ENCODE assay signal across 8 mouse cellular contexts in the genomic region with DNA sequence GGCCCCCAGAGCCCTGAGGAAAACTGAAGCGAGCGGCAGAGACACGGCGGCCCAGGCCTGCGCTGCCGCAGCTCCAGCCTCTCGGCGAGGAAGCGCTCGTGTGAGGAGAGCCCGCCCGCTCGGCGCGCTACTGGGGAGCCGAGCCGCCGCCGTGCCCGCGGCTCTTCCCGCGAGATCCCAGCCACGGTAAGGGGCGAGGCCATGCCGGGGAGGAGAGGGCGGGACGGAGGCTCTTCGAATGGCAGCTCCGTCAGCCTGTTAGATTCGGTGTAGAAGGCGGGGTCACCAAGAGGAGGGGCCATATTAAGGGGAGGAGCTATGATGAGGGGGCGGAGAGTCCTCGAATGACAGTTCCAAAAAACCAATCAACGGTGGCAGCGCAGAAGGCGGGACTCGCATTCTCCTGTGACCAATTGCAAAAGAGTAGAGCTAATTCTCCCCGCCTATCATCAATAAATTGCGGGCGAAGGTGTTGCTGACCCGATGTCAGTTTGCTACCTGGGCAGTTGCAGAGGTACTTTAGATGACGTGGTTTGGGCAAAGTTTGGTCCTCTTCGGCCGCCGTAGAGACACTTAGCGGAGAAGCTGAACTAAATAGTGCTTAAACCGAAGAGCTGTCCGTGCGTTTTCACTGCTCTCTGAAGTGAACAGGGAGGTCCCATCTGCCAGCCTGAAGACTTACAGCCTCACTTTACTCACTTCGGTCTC. TPM values are rescaled to one million over a fixed set of nuclear protein-coding genes. Genes with fewer than 3 reads are reported as not detected.
DNase-seq lines count a peak whose midpoint lies in the region; ATAC-seq and TF ChIP-seq lines count a peak whose summit lies in the region.

A gene (minus strand): TSS at position 148 of the 708 bp plus-strand sequence.

- intact Hi-C loops in heart, postnatal 36 days (cut with DNase I), result loop anchor here (2.0 to 10.0 kb wide), 4 partner anchors 80 to 222 kb away; a partner anchor contains a TSS

- DNase-seq in G1E (ENCODE audit: low spot score), result peak; percentile 98
- peak; percentile 95 to 97 for DNase-seq in cerebellum, adult 18-20 months
- peak; percentile 98 to 99 for DNase-seq in heart, postnatal 36 days
- DNase-seq in layer of hippocampus, adult 2 months (ENCODE audit: low spot score in 2 of 2), result peak; percentile 99
- DNase-seq in lung, embryonic 14.5 days, result peak; percentile 98
- DNase-seq in thymus, adult 2 months, result peak; percentile 97

- WGBS in forebrain, embryonic 16.5 days, result under 1% methylated on average over 51 of the region's 51 CpGs
- WGBS in lung, embryonic 14.5 days, result under 1% methylated on average over 51 of the region's 51 CpGs
- under 1% methylated on average over 51 of the region's 51 CpGs for WGBS in olfactory bulb, adult 2 months
- WGBS in thymus, adult 2 months, result under 1% methylated on average over 51 of the region's 51 CpGs

- peaks cover 30% of the 10 kb centered on the region for H3K4me1 ChIP-seq in G1E (ENCODE audit: insufficient read depth, low read depth, low read length)
- H3K4me1 ChIP-seq in forebrain, embryonic 16.5 days (replicated peaks; ENCODE audit: control insufficient read depth, insufficient read depth, low read length), result peaks cover 18% of the 10 kb centered on the region
- H3K4me1 ChIP-seq in lung, embryonic 14.5 days (ENCODE audit: insufficient read depth), result 0 out of 2 replicates have a peak, but pooled peaks cover 2% of the 10 kb centered on the region
- H3K4me1 ChIP-seq in olfactory bulb, adult 2 months (ENCODE audit: control insufficient read depth, insufficient read depth, low read length), result no peaks in the 10 kb centered on the region
- H3K4me1 ChIP-seq in thymus, adult 2 months (replicated peaks; ENCODE audit: control insufficient read depth, insufficient read depth, low read length), result peaks cover 2% of the 10 kb centered on the region; the same call in 1 of the 2 replicates

- peak; percentile 99 for ATAC-seq in G1E (ENCODE audit: extremely low read depth, insufficient number of reproducible peaks, low FRiP score, poor library complexity, severe bottlenecking)
- peak; percentile 100 for ATAC-seq in forebrain, embryonic 16.5 days
- ATAC-seq in lung, embryonic 14.5 days (ENCODE audit: insufficient read depth), result peak; percentile 100

- peak within 1 kb of the TSS; percentile 90 for H3K4me2 ChIP-seq in forebrain, embryonic 16.5 days (ENCODE audit: low read length)
- H3K4me2 ChIP-seq in lung, embryonic 14.5 days, result peak within 1 kb of the TSS; percentile 94

- peak; percentile 98 for TF ChIP-seq POLR2A in olfactory bulb, adult 2 months (IDR thresholded peaks at IDR 0.05; ENCODE audit: insufficient read depth, low read depth, low read length)
- TF ChIP-seq POLR2A in thymus, adult 2 months (IDR thresholded peaks at IDR 0.05; ENCODE audit: control insufficient read depth, extremely low read depth, insufficient read depth, low read length, poor library complexity), result peak; percentile 98

- peak within 1 kb of the TSS; percentile 68 for H3K9ac ChIP-seq in forebrain, embryonic 16.5 days (replicated peaks; ENCODE audit: low read depth, low read length)
- H3K9ac ChIP-seq in lung, embryonic 14.5 days, result peak within 1 kb of the TSS; percentile 91

- no peaks in the 10 kb centered on the region for H3K36me3 ChIP-seq in G1E (replicated peaks)
- H3K36me3 ChIP-seq in forebrain, embryonic 16.5 days (ENCODE audit: control insufficient read depth, insufficient read depth), result no peaks in the 10 kb centered on the region
- no peaks in the 10 kb centered on the region for H3K36me3 ChIP-seq in lung, embryonic 14.5 days (ENCODE audit: insufficient read depth)
- no peaks in the 10 kb centered on the region for H3K36me3 ChIP-seq in thymus, adult 2 months (ENCODE audit: control insufficient read depth, insufficient read depth, low read length)

- peak within 1 kb of the TSS; percentile 85 for H3K4me3 ChIP-seq in G1E (ENCODE audit: low read depth, low read length)
- peak within 1 kb of the TSS; percentile 85 for H3K4me3 ChIP-seq in forebrain, embryonic 16.5 days (replicated peaks; ENCODE audit: low read length)
- peak within 1 kb of the TSS; percentile 86 for H3K4me3 ChIP-seq in layer of hippocampus, adult 2 months
- H3K4me3 ChIP-seq in lung, embryonic 14.5 days (ENCODE audit: low read depth, low read length), result peak within 1 kb of the TSS; percentile 80
- H3K4me3 ChIP-seq in olfactory bulb, adult 2 months (ENCODE audit: insufficient read depth, low read depth, low read length), result peak within 1 kb of the TSS; percentile 95
- peak within 1 kb of the TSS; percentile 78 for H3K4me3 ChIP-seq in thymus, adult 2 months (ENCODE audit: control insufficient read depth, insufficient read depth, low read length)

- peak within 1 kb of the TSS; percentile 86 for H3K27ac ChIP-seq in forebrain, embryonic 16.5 days (ENCODE audit: low read length)
- peak within 1 kb of the TSS; percentile 93 for H3K27ac ChIP-seq in layer of hippocampus, adult 2 months
- peak within 1 kb of the TSS; percentile 84 for H3K27ac ChIP-seq in lung, embryonic 14.5 days (ENCODE audit: low read depth)
- peak within 1 kb of the TSS; percentile 87 for H3K27ac ChIP-seq in olfactory bulb, adult 2 months (ENCODE audit: insufficient read depth, low read depth, low read length)
- H3K27ac ChIP-seq in thymus, adult 2 months (ENCODE audit: control insufficient read depth, insufficient read depth, low read length), result peak within 1 kb of the TSS; percentile 16

- H3K9me3 ChIP-seq in G1E (replicated peaks), result no peaks in the 10 kb centered on the region
- H3K9me3 ChIP-seq in forebrain, embryonic 16.5 days (ENCODE audit: control insufficient read depth, low read length), result no peaks in the 10 kb centered on the region
- H3K9me3 ChIP-seq in lung, embryonic 14.5 days (ENCODE audit: low read depth, low read length), result no peaks in the 10 kb centered on the region

- TF ChIP-seq CTCF in G1E (IDR thresholded peaks at IDR 0.05; ENCODE audit: low read depth, low read length), result no peak
- no peak for TF ChIP-seq CTCF in layer of hippocampus, adult 2 months (conservative IDR thresholded peaks at IDR 0.05)
- no peak for TF ChIP-seq CTCF in lung, embryonic 14.5 days (IDR thresholded peaks at IDR 0.05; ENCODE audit: low read depth)
- no peak for TF ChIP-seq CTCF in olfactory bulb, adult 2 months (IDR thresholded peaks at IDR 0.05; ENCODE audit: insufficient read depth, low read depth, low read length)
- 0 out of 2 replicates have a peak, but pooled peaks have one; percentile 32 for TF ChIP-seq CTCF in thymus, adult 2 months (IDR thresholded peaks at IDR 0.05; ENCODE audit: borderline replicate concordance, control insufficient read depth, extremely low read depth, insufficient read depth, low read length, poor library complexity)

- H3K27me3 ChIP-seq in G1E (ENCODE audit: insufficient read depth, low read length), result peaks cover 10% of the 10 kb centered on the region
- H3K27me3 ChIP-seq in forebrain, embryonic 16.5 days (replicated peaks; ENCODE audit: control insufficient read depth, insufficient read depth, low read length), result no peaks in the 10 kb centered on the region
- H3K27me3 ChIP-seq in lung, embryonic 14.5 days (ENCODE audit: insufficient read depth, low read length), result no peaks in the 10 kb centered on the region
- no peaks in the 10 kb centered on the region for H3K27me3 ChIP-seq in thymus, adult 2 months (ENCODE audit: control insufficient read depth, insufficient read depth, low read length)

RNA-seq across cellular contexts. Expression of the gene that starts here (rescaled TPM):
- total RNA-seq in G1E (2014; fragmentation: Nextera tagmentation) (20.5 and 22.3 TPM in 2 replicates), G1E (2017) (16.1 and 18.5 TPM in 2 replicates)
- 2.9 and 6.9 TPM in 2 replicates for polyA plus RNA-seq in G1E (2012)
- polyA plus RNA-seq in forebrain, embryonic 16.5 days (2015; fragmentation: Nextera tagmentation; extraction: Ambion mirVana), result 22.7 and 22.9 TPM in 2 replicates
- total RNA-seq in heart, postnatal 36 days (2021), result 10 to 100 TPM; 11.7 TPM
- 10 to 100 TPM; 23.9 to 27.5 TPM for total RNA-seq in layer of hippocampus, adult 2 months (2021)
- 25.2 and 25.9 TPM in 2 replicates for polyA plus RNA-seq in lung, embryonic 14.5 days (2014; fragmentation: Nextera tagmentation; extraction: Ambion mirVana)
- not detected in 2 replicates for polyA plus RNA-seq in olfactory bulb, adult 2 months (2012; ENCODE audit: insufficient read depth, insufficient read length, low replicate concordance, missing spikeins)
- polyA plus RNA-seq in thymus, adult 2 months (2012; rRNA removed), result 2.7 and 3.5 TPM in 2 replicates

Comparison
In these comparisons a context has a peak if more than half of its experiments do, and no peak if none do; other contexts are left out.
1. Peak in every context shown above with its lines: DNase-seq, ATAC-seq, H3K4me3 ChIP-seq and H3K27ac ChIP-seq.
2. H3K27ac ChIP-seq: peak in every context shown above with its lines; median percentile 93 in layer of hippocampus, adult 2 months; 87 in olfactory bulb, adult 2 months; 86 in forebrain, embryonic 16.5 days; 84 in lung, embryonic 14.5 days; 16 in thymus, adult 2 months.